Mouse (Mus musculus): ENCODE data around the gene Tnfaip2.
A peak's percentile ranks its signal among the peaks of the same experiment; 100 is the strongest.

The Tnfaip2 gene

DNA sequence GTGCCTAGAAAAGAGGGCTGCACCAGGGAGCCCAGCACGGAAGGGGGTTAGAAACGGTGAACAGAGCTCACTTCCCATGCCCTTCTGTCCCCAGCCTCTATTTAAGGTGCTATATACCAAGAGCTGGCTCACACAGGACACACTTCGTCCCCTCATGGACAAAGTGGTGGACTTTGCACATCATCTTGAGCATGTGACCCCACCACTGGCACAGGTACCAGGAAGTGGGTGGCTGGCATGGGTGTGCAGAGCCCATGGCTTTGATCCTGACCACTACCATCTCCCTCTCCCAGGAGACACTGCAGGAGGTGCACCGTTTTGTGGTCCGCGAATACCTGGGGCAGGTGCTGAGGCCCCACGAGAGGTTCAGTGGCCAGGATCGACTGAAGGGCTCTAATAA, 13.9 kb upstream of the Tnfaip2 start:
- DNase-seq (ENCODE audit: inconsistent ontology term): no peak

DNA sequence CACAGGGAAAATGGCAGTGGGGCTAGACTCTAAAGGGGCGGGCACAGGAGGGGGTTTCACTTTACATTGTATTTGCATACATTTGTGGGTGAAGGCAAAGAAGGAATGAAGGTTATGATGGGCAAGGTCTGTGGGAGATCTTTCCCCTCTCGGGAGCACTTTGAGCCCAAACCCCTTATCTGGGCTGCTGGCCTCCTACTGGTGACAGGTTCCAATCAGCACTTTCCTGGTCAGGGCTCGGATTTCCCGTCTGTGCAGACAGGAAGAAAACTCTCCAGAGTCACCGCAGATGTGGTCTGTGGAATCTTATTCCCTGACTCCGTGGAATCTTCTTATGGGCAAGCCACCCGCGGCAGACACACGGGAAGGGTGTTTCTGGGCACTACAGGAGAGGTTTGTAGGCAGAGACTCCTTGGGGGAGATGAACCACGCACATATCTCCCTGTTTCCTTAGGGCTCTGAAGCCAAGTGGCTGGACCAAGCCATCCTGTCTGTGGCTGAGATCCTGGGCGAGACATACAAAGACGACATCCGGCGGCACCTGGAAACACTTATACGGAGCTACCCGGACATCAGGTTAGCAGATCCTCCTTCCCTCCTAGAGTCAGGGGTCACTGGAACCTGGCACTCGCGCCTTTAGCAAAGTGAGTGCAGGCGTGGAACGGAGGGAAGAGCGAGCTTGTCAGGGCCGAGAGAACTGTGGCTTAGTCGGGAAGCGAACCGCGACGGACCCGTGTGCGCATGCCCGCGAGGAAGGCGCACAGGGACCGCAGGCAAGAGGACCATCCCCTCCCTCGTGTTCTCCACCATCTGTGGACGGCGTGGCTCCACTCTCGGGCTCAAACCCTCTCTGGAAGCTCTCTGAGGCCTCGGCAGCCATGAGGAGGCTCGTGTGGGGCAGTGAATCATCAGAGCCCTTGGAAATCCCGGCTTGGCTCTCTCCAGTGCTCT, 13.0 kb upstream of the Tnfaip2 start:
- peak; percentile 65 for DNase-seq (ENCODE audit: inconsistent ontology term)

- DNase-seq (ENCODE audit: inconsistent ontology term): peak; percentile 77
Observed at GRCm38 (mm10) chr12:111430049-111430867, 12.0 kb upstream of the Tnfaip2 start.

DNA sequence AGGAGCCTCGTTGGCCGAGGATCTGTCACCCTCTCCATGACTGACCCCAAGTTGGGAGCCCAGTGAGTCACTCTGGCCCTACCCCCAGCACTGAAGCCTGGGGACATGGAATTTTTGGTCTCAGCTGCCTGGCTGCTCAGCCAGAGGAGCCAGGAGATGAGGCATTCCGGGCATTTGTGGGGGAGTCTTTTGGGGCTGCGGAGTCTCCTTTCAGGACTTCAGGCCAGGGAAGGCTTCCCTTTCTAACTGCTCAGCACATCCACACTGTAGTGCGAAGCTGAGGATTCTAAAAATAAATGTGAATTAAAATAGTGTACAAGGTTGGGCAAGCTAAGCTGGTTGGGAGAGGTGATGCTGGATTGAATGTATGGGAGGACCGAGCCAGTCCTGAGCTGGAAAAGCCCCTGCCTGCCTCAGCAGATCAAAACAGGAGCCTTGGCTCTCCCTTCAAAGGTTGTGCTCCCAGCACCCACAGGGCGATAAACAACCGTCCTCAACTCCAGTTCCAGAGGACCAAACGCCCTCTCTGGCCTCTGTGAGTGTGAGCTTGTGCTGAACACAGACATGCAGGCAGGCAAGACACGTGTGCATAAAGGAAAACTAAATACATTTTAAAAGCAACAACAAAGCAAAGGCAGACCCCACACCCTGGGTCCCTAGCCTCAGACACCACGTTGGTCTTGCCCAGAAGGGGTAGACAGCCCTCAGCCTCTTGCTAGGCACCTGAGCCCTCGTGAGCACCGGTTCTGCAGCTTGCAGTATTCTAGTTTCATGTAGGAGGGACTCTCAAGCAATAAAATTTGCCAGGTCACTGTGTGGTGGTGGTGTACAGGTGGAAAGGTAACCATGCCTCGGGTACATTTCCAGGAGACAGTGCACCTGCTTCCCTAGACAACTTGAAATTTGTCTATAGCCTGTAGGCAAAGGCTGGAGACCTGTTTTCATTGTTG, 11.1 kb upstream of the Tnfaip2 start:
- peak; percentile 90 for DNase-seq (ENCODE audit: inconsistent ontology term)

GRCm38 (mm10) chr12:111432097-111432496, 10.2 kb upstream of the Tnfaip2 start:
- DNase-seq (ENCODE audit: inconsistent ontology term): peak; percentile 57

DNA sequence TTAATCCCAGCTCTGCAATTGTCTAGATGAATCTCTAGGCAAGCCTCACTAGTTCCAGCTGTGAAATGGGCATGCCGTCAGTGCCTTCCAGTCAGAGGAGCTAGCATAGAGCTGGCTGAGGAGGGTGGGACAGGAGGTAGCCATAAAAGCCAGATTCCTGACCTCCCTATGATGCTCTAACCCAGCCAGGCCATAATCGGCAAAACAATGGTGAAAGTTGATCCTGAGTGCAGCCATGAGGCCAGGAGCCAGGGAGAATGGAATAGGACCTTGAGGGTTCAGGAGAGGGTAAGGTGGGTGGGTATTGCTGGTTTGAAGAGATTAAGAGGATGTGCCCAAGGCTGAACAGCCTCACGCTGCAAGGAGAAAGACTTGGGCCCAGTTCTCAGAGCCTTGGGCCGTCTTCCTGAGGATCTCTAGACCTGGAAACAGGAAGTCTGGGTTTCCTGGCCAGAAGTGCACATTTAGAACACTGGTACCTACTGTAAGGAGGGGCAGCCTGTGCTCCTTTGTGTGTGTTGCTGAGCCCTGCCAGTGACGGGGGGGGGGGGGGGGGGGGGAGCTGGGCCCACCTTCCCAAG, 9.4 kb upstream of the Tnfaip2 start:
- no peak for DNase-seq (ENCODE audit: inconsistent ontology term)

GRCm38 (mm10) chr12:111434164-111434744, 8.0 kb upstream of the Tnfaip2 start:
- DNase-seq (ENCODE audit: inconsistent ontology term): no peak

GRCm38 (mm10) chr12:111434745-111435327, 7.4 kb upstream of the Tnfaip2 start:
- no peak for DNase-seq (ENCODE audit: inconsistent ontology term)

DNA sequence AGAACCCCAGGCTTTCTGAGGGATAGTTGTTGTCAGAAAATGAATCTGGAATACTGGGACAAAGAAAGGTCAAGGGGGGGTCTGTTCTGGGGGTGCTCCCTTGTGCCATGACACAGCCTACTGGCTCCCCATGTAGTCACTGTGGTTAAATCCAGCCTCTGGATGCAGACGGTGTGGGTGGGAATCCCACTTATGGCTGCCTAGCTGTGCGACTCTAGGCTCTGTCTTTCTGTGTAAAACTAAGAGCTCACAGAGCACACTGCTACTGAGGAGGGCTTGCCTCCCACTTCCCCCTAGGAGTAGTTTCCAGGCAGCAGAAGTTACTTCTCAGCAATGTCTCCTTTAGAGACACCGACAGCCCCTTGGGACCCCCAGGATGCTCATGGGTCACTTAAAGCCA, 6.1 kb upstream of the Tnfaip2 start:
- DNase-seq (ENCODE audit: inconsistent ontology term): no peak

DNA sequence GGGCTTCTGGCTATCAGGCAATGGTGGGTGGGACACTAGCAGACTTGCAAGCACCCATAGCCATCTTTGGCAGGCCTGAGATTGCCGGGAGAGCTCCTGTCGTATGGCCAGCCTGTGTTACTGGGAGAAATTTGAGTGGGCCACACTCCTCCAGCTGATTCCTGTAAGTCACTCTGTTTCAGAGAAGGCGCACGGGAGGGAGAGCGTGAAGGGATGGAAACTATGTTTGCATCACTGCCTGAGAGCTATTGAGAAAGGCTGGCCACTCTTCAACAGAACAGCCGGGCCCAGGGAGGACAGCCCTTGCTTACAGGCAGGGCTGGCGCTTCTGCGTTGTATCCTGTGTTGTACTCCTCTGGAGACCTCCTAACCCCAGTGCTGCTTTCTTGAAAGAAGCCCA, 5.6 kb upstream of the Tnfaip2 start:
- no peak for DNase-seq (ENCODE audit: inconsistent ontology term)

DNA sequence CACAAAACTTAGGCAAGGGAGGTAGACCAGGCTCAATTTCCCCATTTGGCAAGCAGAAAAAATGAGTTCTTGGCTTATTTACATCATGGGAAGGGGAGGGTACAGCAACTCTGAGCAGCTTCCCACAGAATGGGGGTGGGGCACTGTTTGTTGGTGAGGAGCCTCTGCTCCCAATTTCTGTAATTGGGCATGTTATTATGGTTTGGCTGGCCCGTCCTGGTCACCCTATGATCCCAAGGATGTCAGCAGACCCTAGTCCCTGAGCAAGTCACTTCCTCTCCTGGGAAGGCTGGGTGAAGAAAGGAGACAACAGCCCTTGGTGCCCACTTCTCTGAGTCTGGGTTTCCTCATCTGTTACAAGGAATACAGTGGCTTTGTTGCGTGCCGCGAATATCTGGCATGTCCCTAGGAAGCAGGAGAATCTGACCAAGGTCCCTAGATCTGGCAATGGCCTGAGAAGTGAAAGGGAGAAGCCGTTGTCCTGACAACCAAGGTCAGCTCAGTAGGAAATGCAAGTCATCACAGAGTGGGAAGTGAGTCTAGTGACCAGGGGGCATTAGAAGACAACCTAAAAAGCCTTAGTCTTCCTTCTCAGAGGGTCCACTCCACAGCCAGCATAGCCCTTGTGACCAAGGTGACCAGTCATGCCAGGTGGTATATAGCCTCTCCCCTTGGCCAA, 4.9 kb upstream of the Tnfaip2 start:
- no peak for DNase-seq (ENCODE audit: inconsistent ontology term)

GRCm38 (mm10) chr12:111438850-111439249, 3.4 kb upstream of the Tnfaip2 start:
- DNase-seq (ENCODE audit: inconsistent ontology term): no peak

GRCm38 (mm10) chr12:111440701-111441373, 1.4 kb upstream of the Tnfaip2 start:
- no peak for DNase-seq (ENCODE audit: inconsistent ontology term)

DNA sequence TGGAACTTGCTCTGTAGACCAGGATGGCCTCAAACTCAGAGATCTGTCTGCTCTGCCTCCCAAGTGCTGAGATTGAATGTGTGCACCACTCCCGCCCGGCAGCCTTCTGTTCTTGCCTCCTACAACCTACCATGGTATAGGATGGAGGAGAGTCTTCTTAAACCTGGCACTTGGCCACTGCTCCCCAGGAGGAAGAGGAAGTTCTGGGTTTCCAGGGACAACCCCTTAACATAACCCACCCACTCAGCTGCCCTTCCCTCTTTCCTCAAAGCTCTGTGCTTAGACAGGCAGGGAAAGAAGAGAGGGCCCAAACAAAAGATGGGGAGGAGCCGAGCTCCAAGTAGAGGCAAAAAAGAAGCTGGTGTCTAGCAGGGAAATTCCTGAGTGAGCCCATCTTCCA, 746 bp upstream of the Tnfaip2 start:
- DNase-seq (ENCODE audit: inconsistent ontology term): no peak

DNA sequence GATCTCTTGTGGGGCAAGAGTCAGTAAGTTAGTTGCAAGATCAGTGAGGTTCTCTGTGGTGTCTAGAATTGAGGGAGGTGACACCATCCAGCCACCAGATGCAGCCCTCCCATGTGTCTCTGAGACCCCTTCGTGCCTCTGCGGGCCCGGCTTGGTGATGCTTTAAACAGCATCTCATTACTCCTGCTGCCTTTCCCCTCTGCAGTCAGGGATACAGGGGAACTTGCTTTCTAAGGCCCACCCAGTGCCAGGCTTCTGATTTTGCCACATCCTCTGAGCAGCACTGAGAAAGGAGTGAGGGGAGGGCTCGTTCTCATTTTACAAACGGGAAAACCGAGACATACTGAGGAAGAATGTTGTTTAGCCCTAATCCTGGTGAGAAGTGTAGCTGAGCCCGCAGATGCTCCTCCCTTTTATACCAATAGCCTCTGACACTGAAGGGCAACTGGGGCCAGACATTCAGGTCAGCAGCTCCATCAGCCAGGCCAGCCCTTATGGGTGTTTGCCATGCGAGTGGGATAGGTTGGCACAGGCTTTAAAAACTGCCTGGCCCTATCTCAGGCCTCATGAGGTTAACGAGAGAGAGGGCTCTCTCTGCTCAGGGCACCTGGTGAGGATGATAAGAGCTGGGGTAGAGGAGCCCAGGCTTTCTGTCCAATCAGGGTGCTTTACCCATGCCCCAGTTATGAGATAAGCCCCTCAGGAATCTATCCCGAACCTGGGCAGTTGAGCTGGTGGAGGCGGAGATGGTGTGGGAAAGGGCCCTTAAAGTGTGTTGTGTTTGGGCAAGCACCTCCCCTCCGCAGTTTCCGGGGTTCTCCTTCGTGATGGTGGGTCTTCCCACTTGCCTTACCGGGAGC, 972 bp downstream of the Tnfaip2 start:
- no peak for DNase-seq (ENCODE audit: inconsistent ontology term)

- no peak for DNase-seq (ENCODE audit: inconsistent ontology term)
Observed at GRCm38 (mm10) chr12:111443921-111444831, 1.9 kb downstream of the Tnfaip2 start.

All from Muller cell, postnatal 12 days (primary cell).